Mouse (Mus musculus): ENCODE data around the gene Cabcoco1.

- TF ChIP-seq ZNF384 (IDR thresholded peaks at IDR 0.05; ENCODE audit: low read depth, low read length) (no peak), HCFC1 (IDR thresholded peaks at IDR 0.05; ENCODE audit: borderline replicate concordance, insufficient read depth, low read length) (no peak)
Observed at GRCm38 (mm10) chr10:68445876-68446796, 95.6 kb downstream of the Cabcoco1 start.
